Mouse (Mus musculus) forebrain, embryonic 15.5 days (tissue): ENCODE data around the gene Kcnj12. TPM values are rescaled to one million over a fixed set of nuclear protein-coding genes. Genes with fewer than 3 reads are reported as not detected.

Experiments used
- ATAC-seq: fragments of 200-750 bp; cut with Nextera tagmentation; replicated peaks from 2 replicates; pipeline ENCODE4 v1.8.0; 2017; ENCODE audit warnings: mild to moderate bottlenecking, moderate TSS enrichment, moderate library complexity
- H3K27ac ChIP-seq: fragments of 300-500 bp; sonication (generic); replicated peaks from 2 replicates; pipeline ENCODE4 v1.5.1; 2015; ENCODE audit warnings: mild to moderate bottlenecking, inconsistent platforms
- H3K27me3 ChIP-seq: fragments of 300-500 bp; sonication (generic); 2 replicates; pipeline ENCODE4 v1.6.1; 2015; ENCODE audit warnings: inconsistent platforms
- H3K36me3 ChIP-seq: fragments of 300-500 bp; sonication (generic); 2 replicates; pipeline ENCODE4 v1.6.1; 2015; ENCODE audit warnings: mild to moderate bottlenecking, inconsistent platforms
- H3K4me1 ChIP-seq: fragments of 300-500 bp; sonication (generic); 2 replicates; pipeline ENCODE4 v1.6.1; 2015; ENCODE audit warnings: inconsistent platforms
- H3K4me2 ChIP-seq: fragments of 300-500 bp; sonication (generic); replicated peaks from 2 replicates; pipeline ENCODE4 v1.6.1; 2015; ENCODE audit warnings: mild to moderate bottlenecking, inconsistent platforms
- H3K4me3 ChIP-seq: fragments of 300-500 bp; sonication (generic); 2 replicates; pipeline ENCODE4 v1.5.1; 2015; ENCODE audit warnings: mild to moderate bottlenecking, inconsistent platforms
- H3K9ac ChIP-seq: fragments of 300-500 bp; sonication (generic); replicated peaks from 2 replicates; pipeline ENCODE4 v1.6.1; 2015; ENCODE audit warnings: mild to moderate bottlenecking, inconsistent platforms
- H3K9me3 ChIP-seq: fragments of 300-500 bp; sonication (generic); 2 replicates; pipeline ENCODE4 v1.6.1; 2016; ENCODE audit warnings: inconsistent platforms
- WGBS: fragments of 180-500 bp; shearing (Covaris S2); methylation state at CpG from one replicate; pipeline ENCODE4 v1.1.7; 2015; ENCODE audit warnings: mixed read lengths; 5-methylcytosine and 5-hydroxymethylcytosine counted together
- polyA plus RNA-seq: library from polyadenylated mRNA; unstranded; fragments of >200 nt; fragmentation: Nextera tagmentation; extraction: Ambion mirVana; gene quantifications from 2 replicates; pipeline ENCODE4 v1.2.1, GENCODE M21; 2015

Gene Kcnj12
- polyA plus RNA-seq, 1 experiment from 2014 or later, result 1.6 TPM

DNA sequence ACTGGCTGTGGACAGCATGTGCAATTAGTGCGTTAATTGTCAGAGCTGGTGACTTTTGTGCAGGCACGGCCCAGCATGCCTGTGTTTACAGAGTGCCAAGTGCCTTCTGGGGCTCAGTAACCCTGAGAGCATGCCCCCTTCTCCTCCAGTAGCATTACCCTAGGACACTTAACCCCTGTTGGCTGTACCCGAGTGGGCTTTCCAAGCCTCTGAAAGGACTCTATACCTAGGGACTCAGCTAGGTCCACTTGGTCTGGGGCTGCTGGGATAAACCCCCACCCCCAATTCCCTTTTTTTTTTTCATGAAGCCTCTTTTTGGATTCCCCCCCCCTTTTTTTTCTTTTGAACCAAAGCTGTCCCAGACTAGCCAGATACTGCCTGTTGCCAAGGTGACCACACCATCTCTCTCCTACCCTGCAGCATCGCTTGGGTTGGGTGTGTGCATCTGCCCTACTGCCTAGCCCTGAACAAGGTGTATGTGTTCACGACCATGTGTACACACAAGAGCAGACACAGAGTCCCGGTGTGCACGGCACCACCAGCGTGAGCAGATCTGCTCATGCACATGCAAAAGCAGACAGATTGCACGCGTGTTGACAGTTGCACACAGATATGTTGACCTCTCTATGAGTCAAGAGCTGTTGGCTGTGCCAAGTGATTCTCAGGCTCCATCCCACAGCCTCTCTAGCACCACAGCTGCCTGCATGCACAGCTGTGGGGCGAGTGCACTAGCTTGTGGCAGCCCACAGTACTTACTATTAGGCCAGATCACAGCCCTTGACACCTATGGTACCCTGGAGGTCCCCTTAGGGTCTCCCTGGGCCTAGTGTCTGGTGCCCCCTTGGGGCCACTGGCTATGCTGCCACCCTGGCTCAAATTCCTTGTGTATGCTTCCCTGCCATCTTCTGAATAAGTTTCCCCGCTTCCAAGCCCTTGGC lies 21.0 kb downstream of the Kcnj12 start:
- no peaks in the 10 kb centered on the region for H3K27me3 ChIP-seq
- 71% methylated on average over 12 of the region's 12 CpGs for WGBS
- no peaks in the 10 kb centered on the region for H3K9me3 ChIP-seq
- H3K4me1 ChIP-seq, result peaks cover 8% of the 10 kb centered on the region; the same call in 1 of the 2 replicates
- H3K4me2 ChIP-seq, result no peak overlapping the region
- H3K36me3 ChIP-seq, result no peaks in the 10 kb centered on the region
- no peak overlapping the region for H3K27ac ChIP-seq
- H3K9ac ChIP-seq, result no peak overlapping the region
- ATAC-seq, result no peak
- H3K4me3 ChIP-seq, result no peak overlapping the region

- H3K4me1 ChIP-seq, result peaks cover 8% of the 10 kb centered on the region; the same call in 1 of the 2 replicates
- no peaks in the 10 kb centered on the region for H3K36me3 ChIP-seq
- no peak overlapping the region for H3K27ac ChIP-seq
- no peaks in the 10 kb centered on the region for H3K27me3 ChIP-seq
- H3K9ac ChIP-seq, result no peak overlapping the region
- no peak for ATAC-seq
- no peak overlapping the region for H3K4me3 ChIP-seq
- 79% methylated on average over 5 of the region's 5 CpGs for WGBS
- no peaks in the 10 kb centered on the region for H3K9me3 ChIP-seq
- H3K4me2 ChIP-seq, result no peak overlapping the region
These were observed 22.4 kb downstream of the Kcnj12 start for GRCm38 (mm10) chr11:61044741-61045140.

GRCm38 (mm10) chr11:61047441-61047840 lies 25.1 kb downstream of the Kcnj12 start:
- no peak overlapping the region for H3K9ac ChIP-seq
- ATAC-seq, result no peak
- no peak overlapping the region for H3K27ac ChIP-seq
- H3K27me3 ChIP-seq, result no peaks in the 10 kb centered on the region
- WGBS, result 82% methylated on average over 5 of the region's 5 CpGs
- peaks cover 8% of the 10 kb centered on the region; the same call in 1 of the 2 replicates for H3K4me1 ChIP-seq
- H3K4me2 ChIP-seq, result no peak overlapping the region
- H3K36me3 ChIP-seq, result no peaks in the 10 kb centered on the region
- H3K9me3 ChIP-seq, result no peaks in the 10 kb centered on the region
- H3K4me3 ChIP-seq, result no peak overlapping the region

- H3K9ac ChIP-seq, result no peak overlapping the region
- no peaks in the 10 kb centered on the region for H3K27me3 ChIP-seq
- ATAC-seq, result no peak
- no peaks in the 10 kb centered on the region for H3K36me3 ChIP-seq
- no peak overlapping the region for H3K4me3 ChIP-seq
- H3K4me1 ChIP-seq, result no peaks in the 10 kb centered on the region
- H3K4me2 ChIP-seq, result no peak overlapping the region
- H3K27ac ChIP-seq, result no peak overlapping the region
- no peaks in the 10 kb centered on the region for H3K9me3 ChIP-seq
- 46% methylated on average over 8 of the region's 8 CpGs for WGBS
These were observed 28.8 kb downstream of the Kcnj12 start for GRCm38 (mm10) chr11:61051151-61051550.

GRCm38 (mm10) chr11:61056871-61057270 lies 34.5 kb downstream of the Kcnj12 start:
- Histone ChIP-seq H3K27me3 (no peaks in the 10 kb centered on the region), H3K9ac (no peak overlapping the region), H3K4me3 (no peak overlapping the region), H3K27ac (no peak overlapping the region), H3K36me3 (no peaks in the 10 kb centered on the region), H3K4me2 (no peak overlapping the region), H3K9me3 (no peaks in the 10 kb centered on the region), H3K4me1 (peaks cover 10% of the 10 kb centered on the region)
- ATAC-seq, result no peak
- WGBS, result 75% methylated on average over 5 of the region's 5 CpGs

- WGBS, result 44% methylated on average over 10 of the region's 10 CpGs
These were observed 37.5 kb downstream of the Kcnj12 start for GRCm38 (mm10) chr11:61059691-61060457.

DNA sequence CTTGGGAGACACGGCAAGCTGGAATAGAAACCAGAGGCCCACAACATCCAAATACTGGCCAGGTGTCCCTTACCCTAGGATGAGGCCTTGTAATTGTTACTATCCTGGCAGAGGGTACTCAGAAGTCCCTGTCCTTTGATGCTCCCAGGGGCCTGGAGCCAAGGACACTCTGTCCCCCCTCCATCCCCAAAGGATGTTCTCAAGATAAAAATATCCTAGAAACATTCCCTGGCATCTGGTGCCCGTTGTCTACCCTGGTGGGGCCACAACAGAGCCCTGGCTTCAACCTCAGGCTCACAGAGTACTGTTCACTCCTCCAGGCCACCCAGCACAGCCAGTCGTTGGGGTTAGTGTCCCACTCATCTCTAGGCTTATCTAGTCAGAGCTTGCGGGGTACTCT lies 38.3 kb downstream of the Kcnj12 start:
- Histone ChIP-seq H3K9me3 (no peaks in the 10 kb centered on the region), H3K4me3 (no peak overlapping the region), H3K36me3 (no peaks in the 10 kb centered on the region), H3K27ac (no peak overlapping the region), H3K4me1 (peaks cover 10% of the 10 kb centered on the region), H3K9ac (no peak overlapping the region), H3K4me2 (no peak overlapping the region), H3K27me3 (no peaks in the 10 kb centered on the region)
- no peak for ATAC-seq
- WGBS, result 87% methylated on average over 4 of the region's 4 CpGs

More at GRCm38 (mm10) chr11:61059691-61060457, 37.5 kb downstream of the Kcnj12 start:
- Histone ChIP-seq H3K4me2 (no peak overlapping the region), H3K9me3 (no peaks in the 10 kb centered on the region), H3K27ac (no peak overlapping the region), H3K9ac (no peak overlapping the region), H3K4me3 (no peak overlapping the region), H3K36me3 (no peaks in the 10 kb centered on the region), H3K27me3 (no peaks in the 10 kb centered on the region), H3K4me1 (peaks cover 10% of the 10 kb centered on the region)
- ATAC-seq, result no peak

GRCm38 (mm10) chr11:61062548-61063461 lies 40.4 kb downstream of the Kcnj12 start:
- Histone ChIP-seq H3K27me3 (no peaks in the 10 kb centered on the region), H3K9ac (no peak overlapping the region), H3K36me3 (no peaks in the 10 kb centered on the region), H3K4me3 (no peak overlapping the region), H3K4me1 (peaks cover 10% of the 10 kb centered on the region), H3K27ac (no peak overlapping the region), H3K4me2 (no peak overlapping the region), H3K9me3 (no peaks in the 10 kb centered on the region)
- WGBS, result 80% methylated on average over 18 of the region's 18 CpGs
- no peak for ATAC-seq

- no peaks in the 10 kb centered on the region for H3K9me3 ChIP-seq
- H3K9ac ChIP-seq, result no peak overlapping the region
- H3K27me3 ChIP-seq, result no peaks in the 10 kb centered on the region
- peaks cover 10% of the 10 kb centered on the region for H3K4me1 ChIP-seq
- H3K36me3 ChIP-seq, result no peaks in the 10 kb centered on the region
- no peak overlapping the region for H3K4me3 ChIP-seq
- H3K27ac ChIP-seq, result no peak overlapping the region
- no peak overlapping the region for H3K4me2 ChIP-seq
- no peak for ATAC-seq
- WGBS, result 88% methylated on average over 6 of the region's 6 CpGs
These were observed 41.1 kb downstream of the Kcnj12 start for GRCm38 (mm10) chr11:61063503-61063902.

- no peak for ATAC-seq
- Histone ChIP-seq H3K4me1 (no peaks in the 10 kb centered on the region), H3K27me3 (no peaks in the 10 kb centered on the region), H3K36me3 (no peaks in the 10 kb centered on the region), H3K9ac (no peak overlapping the region), H3K27ac (no peak overlapping the region), H3K4me3 (no peak overlapping the region), H3K9me3 (no peaks in the 10 kb centered on the region), H3K4me2 (no peak overlapping the region)
- 87% methylated on average over 6 of the region's 6 CpGs for WGBS
These were observed 43.3 kb downstream of the Kcnj12 start for GRCm38 (mm10) chr11:61065620-61066019.

GRCm38 (mm10) chr11:61067133-61067835 lies 44.9 kb downstream of the Kcnj12 start:
- 90% methylated on average over 9 of the region's 9 CpGs for WGBS
- Histone ChIP-seq H3K4me1 (no peaks in the 10 kb centered on the region), H3K4me3 (no peak overlapping the region), H3K9me3 (no peaks in the 10 kb centered on the region), H3K27ac (no peak overlapping the region), H3K9ac (no peak overlapping the region), H3K36me3 (no peaks in the 10 kb centered on the region), H3K27me3 (no peaks in the 10 kb centered on the region), H3K4me2 (no peak overlapping the region)
- no peak for ATAC-seq
